Mouse (Mus musculus) fibroblast of lung, adult 2 months (primary cell): ENCODE data around the gene Ddx23.

Source experiments
- DNase-seq: peaks from one replicate; pipeline ENCODE4 v3.0.0-alpha.2; 2011; ENCODE audit warnings: low read depth

The Ddx23 gene

DNA sequence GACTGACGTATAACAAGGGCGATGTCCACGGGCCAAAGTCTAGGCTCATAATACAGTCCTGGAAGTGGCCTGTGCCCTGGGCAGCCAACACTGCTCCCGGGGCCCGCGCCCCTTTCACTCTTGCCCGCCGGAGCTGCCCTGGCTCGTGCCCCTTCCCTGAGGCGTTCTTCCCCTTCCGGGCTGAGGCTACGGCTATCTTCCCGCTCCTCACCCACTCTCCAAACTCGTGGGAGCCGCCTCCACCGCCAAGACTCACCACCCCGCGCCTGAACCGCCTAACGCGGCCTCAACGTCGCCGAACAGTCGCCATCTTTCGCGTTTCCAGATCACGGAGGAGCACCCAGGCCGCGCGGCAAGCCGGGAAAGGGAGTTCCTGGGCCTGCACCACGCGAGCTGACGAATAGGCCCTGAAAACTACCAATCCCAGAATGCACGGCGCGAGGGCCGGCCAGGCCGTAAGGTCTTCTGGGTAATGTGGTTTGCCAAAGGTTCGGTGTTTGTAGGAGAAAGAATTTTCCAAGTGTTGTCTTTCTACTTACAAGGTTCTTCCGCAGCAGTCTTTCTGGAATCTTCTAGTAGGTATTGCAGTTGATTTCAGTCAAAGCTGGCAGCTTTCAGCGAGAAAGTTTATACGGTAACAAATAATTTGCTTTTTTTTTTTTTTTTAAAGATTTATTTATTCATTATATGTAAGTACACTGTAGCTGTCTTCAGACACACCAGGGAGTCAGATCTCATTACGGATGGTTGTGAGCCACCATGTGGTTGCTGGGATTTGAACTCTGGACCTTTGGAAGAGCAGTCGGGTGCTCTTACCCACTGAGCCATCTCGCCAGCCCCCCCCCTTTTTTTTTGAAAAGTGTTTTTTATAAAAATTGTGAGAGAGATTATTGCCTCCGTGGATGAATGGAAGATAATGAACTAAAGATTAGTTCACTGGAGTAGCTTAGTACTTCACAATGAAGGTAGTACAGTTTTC is at the start of gene Ddx23:
Gene Ddx23, minus strand, starts transcription at position 328 of the 979 bp plus-strand sequence.
- DNase-seq = peak; percentile 95

DNA sequence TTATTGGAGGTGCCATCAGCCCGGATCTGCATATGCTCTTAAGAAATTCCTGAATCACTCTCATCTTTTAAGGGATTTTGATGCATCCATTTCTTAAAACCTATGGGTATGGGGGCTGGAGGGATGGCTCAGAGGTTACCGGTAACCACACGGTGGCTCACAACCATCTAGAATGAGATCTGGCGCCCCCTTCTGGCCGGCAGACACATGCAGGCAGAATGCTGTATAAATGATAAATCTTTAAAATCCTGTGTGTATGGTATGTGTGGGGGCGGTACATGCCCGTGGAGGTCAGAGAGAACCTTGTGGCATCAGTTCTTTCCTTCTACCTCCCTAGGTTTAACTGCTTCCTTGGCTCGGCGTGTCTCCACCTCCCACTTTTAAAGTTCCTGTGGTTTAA is 47.7 kb upstream of the Ddx23 start:
- DNase-seq = no peak

DNA sequence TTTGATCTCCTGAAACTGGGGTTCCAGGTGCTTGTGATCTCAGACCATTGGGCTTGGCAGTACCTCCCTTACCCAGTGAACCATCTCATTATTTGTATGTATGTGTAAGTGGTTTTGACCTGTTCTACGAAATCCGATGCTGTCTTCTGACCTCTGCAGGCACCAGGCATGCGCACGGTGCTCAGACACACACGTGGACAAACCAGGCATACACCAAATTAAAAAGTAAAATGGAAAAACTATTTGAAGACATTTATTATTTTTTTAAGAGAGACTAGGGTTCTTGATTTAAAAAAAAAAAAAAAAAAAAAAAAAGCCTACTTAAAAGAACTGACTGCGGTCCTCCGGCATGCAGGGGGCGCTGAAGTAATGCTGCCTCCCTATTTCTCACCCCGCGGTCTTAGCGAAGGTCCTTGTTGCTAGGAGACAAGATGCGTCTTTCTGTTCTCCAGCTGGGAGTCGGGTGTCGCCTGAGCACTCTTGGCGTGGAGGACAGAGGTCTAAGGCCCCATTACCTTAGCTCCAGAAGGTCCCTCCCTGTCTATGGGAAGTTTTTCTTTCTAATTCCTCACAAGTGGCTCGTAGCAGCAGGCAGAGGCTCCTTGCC is 45.2 kb upstream of the Ddx23 start, which contains the start of gene Ccdc65:
Gene Ccdc65, plus strand, starts transcription at position 442 of the 607 bp plus-strand sequence.
- DNase-seq = peak; percentile 69

DNA sequence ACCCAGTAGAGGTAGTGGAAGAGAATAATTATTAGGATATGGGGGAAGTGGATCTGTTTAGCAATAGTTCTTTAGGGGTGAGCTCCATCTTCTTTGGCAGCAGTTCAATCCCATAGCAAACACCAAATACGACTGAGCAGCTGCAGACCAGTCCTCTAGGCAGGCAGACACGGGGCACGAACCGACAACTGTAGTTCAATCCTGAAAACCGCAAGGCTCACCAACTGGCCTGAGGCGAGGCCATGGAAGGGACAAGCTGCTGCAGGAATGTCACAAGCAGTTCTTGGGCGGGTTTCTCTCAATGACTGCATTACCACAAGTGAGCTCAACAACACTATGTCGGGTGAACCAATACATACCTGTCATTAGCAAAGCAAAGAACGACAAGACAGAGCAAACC is 41.6 kb upstream of the Ddx23 start:
- DNase-seq = no peak

DNA sequence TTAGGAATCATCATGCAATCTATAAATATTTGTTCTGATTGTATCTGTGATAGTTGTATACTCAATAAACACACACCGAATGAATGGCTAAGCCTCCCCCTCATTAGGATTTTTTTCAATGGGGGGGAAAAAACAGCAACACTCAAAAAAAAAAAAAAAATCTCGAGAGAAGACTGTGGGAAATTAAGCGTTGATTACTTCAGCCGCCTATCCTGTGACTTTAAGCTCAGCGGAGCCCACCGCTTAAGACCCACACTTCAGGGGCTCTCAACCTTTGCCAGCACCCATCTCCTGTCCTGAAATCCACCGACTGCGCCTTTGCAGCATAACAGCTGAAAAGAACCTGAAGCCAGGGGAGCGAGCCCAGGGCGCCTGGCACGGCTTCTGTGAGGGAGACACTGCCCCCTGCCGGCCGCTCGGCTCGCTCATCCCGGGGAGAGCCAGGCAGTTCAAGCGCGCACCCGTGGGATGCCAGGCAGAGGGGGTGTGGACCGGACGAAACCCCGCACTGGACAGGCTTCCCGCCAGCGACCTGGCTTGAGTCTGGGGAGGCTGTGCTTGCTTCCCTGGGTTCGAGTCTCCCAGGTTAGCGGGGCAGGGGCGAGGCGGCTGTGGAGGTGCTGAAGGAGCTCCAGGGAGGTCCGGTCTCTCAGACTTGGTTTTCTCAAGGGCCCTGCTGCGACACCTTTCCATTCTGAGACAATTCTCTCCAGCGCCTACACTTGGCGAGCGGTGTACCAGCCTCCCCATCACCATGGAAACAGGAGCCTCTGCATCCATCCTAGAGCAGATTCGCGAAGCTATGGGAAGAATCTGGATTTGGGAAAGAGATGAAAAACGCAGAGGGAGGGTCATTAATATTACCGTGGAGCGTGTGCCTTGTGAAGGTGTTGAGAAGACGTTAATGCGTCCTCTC is 36.8 kb upstream of the Ddx23 start:
- no peak for DNase-seq

DNA sequence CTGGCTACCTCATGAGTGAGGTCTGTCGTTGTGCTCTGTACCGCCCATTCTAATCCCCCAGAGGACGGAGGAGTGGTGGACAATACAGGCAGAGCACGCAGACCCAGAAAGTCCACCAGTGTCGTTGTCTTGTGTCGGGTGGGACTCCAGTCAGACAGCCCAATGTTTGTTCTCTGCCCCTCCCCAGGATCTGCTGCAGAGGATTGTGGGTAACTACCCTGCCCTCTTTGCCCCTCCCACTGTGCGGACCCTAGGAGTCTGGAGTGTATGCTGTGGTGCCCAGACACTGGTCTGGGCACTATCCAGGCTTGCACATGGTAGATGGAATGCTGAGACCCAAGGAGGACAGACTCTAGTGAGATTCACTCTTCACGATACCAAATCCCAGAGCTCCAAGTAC is 33.5 kb upstream of the Ddx23 start:
- DNase-seq = no peak

DNA sequence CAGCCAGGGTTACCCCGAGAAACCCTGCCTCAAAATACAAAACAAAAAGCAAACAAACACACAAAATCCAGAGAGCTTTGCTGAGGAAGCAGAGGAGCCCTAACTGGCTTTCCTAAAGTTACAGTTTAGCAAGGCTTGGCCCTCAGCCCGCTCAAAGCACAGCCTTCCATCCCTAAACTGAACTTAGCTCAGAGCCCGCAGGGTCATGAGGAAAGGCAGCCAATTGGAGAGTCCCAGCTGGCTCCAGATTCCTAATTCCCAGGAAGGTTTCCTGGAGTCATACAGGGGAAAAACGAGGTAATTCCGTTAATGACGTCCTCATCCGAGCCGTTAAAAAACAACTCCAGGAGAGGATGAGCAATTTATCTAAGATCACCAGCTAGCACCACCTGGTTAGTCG is 33.0 kb upstream of the Ddx23 start:
- no peak for DNase-seq

DNA sequence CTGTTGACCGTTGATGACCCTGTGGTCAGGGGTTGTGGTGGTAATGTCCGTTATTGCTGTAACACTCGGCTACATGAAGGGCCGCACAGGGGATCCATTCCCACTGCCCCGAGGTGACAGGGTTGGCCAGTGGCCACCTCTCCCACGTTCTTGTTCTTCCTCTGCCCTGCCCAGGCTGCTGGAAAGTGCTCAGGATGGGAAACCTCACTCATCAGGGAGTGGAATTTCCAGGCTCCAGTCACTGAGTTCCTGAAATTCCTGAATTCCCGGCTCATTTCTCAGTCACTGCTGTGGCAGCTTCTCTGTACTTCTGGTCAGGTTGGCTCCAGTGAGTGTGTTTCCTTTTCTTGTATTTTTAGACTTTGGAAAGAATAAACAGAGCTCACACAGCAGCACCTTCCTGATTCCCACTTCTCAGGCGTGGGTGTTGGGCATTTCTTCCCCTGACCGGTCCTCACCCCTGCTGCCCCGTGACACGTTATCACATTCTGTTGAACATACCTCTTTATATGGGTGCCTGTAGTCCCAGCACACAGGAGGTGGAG is 29.5 kb upstream of the Ddx23 start:
- DNase-seq = peak; percentile 88

DNA sequence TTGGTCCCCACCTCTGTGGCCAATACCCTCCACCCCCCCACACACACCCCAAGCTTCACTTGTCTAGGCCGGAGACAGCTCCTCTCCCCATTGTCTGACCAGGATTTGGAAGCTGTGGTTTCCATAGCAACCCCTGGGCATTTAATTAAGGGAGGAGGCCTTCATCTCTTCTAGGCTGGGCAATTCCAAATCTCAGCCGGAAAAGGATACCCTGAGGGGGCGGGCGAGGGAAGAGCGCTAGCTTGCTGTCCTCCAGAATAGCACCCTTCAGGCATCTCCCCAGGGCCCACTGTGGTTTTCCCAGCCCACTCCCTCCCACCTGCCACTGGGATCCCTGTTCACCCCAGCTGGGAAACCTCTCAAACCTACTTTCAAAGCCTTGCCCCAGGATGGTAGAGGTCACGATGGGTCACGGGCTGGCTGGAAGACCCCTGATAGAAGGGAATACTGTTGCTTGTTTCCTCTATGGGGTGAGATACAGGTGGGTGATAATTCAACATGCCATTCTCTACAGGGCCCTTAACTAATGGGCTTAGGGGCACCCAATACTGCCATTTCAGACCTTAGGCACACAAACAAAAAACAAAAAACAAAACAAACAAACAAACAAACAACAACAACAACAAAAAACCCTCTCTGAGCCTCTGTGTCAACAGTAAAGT is 28.9 kb upstream of the Ddx23 start:
- DNase-seq = no peak

DNA sequence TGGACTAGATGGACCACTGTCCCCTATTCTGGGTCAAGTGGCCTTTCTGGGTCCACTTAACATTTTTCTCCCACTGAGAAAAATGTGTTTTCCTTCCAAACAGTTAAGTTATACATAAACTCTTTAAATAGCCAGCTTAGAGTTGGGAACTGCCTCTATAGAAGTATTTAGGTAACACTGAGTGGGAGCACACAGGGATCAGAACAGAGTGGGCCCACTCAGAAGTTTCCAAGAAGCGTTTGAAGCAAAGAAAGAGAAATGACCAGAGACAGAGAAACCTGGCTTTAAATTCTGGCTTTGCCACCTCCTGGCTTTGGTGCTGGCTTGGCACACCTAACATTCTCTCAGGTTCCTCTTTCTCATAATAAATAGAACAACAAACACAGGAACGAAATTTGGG is 27.0 kb upstream of the Ddx23 start:
- no peak for DNase-seq

DNA sequence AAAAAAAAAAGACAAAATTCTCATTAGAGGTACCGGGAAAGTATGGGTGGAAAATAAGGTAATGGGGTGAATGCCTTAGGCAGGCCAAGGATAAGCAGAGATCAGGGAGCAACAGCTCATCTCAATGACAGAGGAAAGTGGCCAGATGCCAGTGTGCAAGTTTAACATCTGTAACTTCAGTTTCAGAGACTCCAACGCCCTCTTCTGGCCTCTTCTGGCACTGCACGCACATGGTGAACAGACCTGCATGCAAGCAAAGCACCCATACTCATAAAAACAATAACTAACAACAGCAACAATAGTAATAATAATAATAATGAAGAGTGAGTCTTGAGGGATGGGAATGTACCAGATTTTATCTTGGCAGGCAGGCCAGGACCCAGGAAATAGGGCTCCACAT is 23.2 kb upstream of the Ddx23 start:
- no peak for DNase-seq

DNA sequence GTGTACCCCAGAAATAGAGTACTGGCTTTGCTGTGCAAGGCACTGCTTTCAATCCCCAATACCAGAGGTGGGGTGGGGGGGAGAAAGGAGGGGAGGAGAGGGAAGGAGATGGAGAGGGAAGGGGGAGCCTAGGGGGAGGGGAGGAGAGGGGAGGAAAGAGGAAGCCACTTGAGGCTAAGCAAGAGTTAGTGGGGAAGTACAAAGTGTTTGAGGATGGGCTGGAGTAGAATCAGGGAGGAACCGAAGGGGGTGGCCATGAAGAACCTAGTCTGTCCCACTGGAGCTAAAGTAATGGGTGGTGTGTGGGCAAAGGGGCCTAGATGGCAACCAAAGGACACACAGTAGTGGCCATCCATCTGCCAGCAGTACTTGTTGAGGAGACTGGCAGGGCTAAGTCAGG is 21.1 kb upstream of the Ddx23 start:
- DNase-seq = no peak

DNA sequence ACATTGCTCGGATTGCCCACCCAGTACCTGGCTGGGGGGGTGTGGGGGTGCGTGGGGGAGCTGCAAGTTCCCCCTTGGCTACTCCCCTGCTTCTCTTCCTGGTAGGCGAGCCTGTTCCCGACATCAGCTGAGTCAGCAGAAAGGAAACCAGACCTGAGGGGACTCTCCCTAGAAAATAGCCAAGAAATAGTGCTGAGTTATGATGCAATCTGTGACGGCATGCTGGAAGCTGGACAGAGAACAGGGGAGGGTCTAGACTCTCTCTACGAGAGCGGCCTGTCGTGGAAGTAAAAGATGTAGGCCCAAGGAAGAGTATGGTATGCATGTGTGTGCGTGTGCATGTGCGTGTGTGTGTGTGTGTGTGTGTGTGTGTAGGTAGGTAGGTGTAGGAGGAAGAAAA is 20.5 kb upstream of the Ddx23 start:
- DNase-seq = peak; percentile 51

DNA sequence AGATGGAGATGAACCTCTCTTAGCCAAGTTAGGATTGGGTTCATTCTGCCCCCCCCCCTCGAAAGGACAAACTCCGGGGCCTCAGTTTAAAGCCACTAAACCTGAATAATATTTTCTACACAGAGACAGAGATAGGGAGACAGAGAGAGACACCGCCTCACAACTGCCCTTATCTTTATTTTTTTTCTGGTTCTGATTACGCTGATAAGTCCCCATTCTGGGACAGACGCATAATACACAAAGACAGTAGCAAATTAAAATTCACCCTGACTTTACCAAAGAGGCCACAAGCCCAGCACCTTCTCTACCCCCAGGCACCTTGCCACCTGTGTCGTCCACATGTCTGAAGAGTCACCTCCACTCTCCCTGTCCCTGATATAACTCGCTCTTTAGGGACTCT is 18.9 kb upstream of the Ddx23 start:
- DNase-seq = no peak

DNA sequence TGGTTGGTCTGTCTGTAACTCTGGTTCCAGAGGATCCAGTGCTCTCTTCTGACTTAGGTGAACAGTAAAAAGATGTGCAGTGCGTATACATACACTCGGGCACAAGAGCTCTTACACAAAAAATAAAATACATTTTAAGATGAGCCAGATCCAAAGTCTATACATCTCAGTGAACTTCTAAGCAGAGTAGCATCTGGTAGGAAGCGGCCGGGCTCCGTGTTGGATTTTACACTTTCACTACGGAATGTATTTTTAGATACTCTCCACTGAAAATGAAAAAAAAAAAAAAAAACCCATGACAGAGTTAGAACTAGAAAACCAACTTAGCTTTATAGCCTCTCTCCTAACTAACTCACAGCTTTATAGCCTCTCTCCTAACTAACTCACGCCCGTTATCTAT is 18.0 kb upstream of the Ddx23 start:
- no peak for DNase-seq

DNA sequence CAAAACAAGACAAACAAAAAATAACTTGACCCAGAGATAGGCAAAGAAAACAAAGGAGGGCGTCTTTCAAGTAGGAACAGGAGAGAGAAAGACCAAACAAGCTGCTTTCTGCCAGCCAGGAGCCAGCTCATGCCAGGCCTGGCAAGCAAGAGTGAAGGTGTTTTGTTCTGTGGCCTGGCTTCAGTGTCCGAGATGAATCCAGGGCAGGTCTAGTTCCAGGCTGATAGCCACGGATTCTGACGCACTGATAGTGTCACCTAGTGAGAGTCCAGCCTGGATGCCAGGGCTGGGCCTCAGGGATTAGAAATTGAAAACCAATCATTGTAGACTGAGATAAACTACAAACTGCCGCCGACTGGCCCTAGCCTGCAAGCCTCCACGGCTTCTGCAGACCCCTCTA is 15.3 kb upstream of the Ddx23 start:
- DNase-seq = no peak

DNA sequence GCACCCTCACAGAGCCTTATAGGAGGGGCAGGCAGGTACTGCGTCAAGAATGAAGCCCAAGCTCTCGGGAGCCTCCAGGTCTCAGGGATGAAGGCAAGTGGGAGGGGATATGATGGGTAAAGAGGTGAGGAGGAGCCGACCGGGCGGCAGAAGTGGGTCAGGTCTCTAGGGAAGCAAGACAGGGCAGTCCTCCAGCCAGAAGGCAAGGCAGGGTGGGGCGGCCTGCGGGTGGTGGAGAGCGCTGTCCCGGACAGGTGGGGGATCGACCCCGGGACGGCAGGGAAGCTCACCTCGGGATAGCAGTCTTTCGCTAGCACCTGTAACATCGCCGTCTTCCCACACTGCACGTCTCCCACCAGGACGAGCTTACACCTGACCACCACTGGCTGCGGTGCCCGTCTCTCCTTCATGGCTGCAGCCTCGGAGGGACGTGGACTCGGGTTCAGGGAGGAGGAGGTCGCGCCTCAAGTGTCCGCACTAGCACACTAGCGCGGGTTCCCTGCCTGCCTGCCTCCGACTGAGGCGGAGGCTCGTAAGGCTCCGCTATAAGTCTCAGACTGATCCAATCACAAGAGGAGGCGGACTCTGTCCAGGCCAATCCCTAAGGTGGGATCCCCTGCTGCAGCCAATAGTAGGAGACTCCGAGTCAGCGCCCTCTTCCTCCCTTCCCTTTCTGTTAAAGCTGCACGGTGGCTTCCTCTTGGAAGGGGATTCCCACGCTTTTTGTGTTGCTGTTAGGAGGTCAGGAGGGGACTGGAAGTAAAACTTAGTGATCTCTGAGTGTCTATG is 14.4 kb upstream of the Ddx23 start, which contains the start of gene Rnd1:
Gene Rnd1, minus strand, starts transcription at position 522 of the 789 bp plus-strand sequence.
- DNase-seq = peak; percentile 82

DNA sequence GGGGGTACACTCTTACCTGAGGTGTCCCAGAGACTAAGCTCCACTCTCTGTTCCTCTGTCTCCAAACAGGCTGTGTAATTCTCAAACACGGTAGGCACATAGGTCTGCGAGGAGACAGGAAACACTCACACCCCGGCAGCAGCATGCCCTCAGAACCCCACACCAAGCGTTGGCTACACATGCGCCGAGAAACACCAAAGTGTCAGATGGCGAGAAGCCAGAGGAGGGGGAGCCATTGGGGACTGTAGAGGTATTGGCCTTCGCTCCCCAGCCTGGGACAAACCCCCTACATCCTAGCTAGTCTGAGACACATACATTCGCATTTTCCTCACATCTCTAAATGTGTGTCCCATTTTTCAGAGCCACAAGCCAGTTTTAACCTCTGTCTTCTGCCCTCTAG is 13.8 kb upstream of the Ddx23 start:
- DNase-seq = no peak

DNA sequence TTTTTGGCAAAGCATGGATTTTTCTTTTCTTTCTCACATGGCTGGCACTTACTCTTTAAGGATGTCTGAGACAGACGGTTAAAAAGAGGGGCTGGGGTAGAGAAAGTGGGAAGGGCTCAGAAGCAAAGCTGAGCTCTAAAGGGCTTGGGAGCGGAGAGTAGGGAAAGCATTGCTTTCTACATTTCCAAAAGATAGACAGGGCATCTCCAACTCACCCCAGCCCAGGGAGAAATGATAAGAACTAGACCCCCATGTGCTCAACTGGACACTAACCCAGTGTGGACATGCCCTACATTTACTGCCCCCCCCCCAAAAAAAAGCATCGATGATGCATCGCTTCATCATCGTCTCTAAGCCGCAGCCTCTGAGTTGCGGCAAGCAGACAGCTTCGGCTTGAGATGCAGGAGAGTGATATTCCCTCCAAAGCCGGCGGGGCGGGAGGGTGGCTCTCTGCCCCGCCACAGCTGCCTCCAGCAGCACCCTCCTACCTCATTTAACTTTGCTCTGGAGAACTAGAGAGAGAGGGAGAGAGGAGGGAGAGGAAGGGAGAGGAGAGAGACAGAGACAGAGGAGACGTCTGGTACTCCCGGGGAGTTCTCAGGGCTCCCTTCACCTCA is 13.0 kb upstream of the Ddx23 start:
- DNase-seq = no peak

DNA sequence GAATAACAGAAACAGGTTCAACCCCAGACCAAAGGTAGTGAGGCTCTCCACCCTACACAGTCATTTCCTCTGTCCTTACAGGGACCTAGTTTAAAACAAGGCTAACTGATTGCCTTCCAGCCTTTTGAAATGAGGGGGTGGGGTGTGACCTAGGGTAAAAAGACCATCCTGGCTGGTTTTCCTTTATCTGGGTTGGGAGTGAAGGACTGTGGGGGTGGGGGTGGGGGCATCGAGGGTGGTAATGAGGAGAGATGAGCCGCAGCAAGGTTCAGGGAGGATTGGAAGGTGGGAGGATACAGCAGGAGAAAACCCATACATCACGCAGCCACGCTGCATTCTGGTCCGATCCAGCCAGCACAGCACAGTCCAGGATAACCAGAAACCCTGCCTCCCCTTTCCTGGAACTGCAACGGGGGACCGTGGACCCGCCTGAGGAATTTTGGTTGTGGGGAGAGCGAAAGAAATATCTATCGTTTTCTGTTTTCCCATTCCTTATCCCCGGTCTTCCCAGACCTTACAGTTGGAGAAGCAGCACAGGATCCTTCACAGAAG is 12.4 kb upstream of the Ddx23 start:
- DNase-seq = no peak
